Mouse (Mus musculus): ENCODE data around the gene Slc34a3.

- TF ChIP-seq MAFK (IDR thresholded peaks at IDR 0.05; ENCODE audit: insufficient read depth, low read depth, low read length) (no peak), CHD2 (IDR thresholded peaks at IDR 0.05; ENCODE audit: low read depth, low read length) (no peak), HCFC1 (IDR thresholded peaks at IDR 0.05; ENCODE audit: borderline replicate concordance, insufficient read depth, low read length) (no peak), ZNF384 (IDR thresholded peaks at IDR 0.05; ENCODE audit: low read depth, low read length) (no peak), ZC3H11A (IDR thresholded peaks at IDR 0.05; ENCODE audit: borderline replicate concordance, low read depth, low read length) (no peak)
Measured at GRCm38 (mm10) chr2:25181891-25182397, 52.2 kb downstream of the Slc34a3 start.

Data from ES-E14 (cell line).